Mouse (Mus musculus): Measurements from ENCODE around the gene Pim3. TPM values are rescaled to one million over a fixed set of nuclear protein-coding genes. Genes with fewer than 3 reads are reported as not detected.

The Pim3 gene
- total and polyA plus RNA-seq, 3 experiments, result 11.4 to 26.0 (median 19.0) TPM

- H3K9ac ChIP-seq (ENCODE audit: insufficient read depth, low read depth), result no peak overlapping the region
- in situ Hi-C loops (cut with MboI; ENCODE audit: low pct_ligation_motif_present, low pct_unique_long_range_greater_than_20kb, low sequenced_read_pairs), result no loop called here
Measured at GRCm38 (mm10) chr15:88839271-88839670, 22.7 kb upstream of the Pim3 start.

DNA sequence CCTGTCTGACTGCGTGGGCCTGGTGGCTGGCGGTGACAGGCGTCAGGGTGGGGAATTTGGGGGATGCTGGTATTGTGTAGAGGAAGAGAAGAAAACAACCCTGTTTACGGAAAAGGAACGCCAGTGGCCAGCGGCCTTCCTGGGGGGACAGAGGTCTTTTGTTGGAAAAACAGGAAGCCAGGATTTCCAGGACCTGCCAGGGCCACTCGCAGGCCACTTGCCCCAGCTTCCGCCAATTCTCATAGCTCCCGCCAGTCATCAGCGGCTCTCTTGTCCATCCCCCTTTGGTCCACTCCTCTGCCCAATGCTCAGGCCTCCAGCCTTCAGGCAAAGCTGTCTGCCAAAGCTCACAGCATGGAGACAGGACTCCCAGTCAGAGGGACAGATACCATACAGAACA is 21.9 kb upstream of the Pim3 start:
- no peak overlapping the region for H3K4me3 ChIP-seq (replicated peaks in 1 of 3; ENCODE audit: low read depth in 2 of 3, low read length in 2 of 3, poor library complexity in 1 of 3)

More at GRCm38 (mm10) chr15:88839271-88839670, 22.7 kb upstream of the Pim3 start:
- Histone ChIP-seq H3K27ac (ENCODE audit: insufficient read depth, low read depth) (no peak overlapping the region), H3K4me1 (ENCODE audit: control insufficient read depth in 1 of 2, insufficient read depth in 2 of 2) (peaks cover 4 to 11% of the 10 kb centered on the region in 2 experiments), H3K36me3 (replicated peaks in 1 of 2; ENCODE audit: control insufficient read depth in 1 of 2, insufficient read depth in 1 of 2, low read length in 1 of 2) (no peaks in the 10 kb centered on the region), H3K4me3 (replicated peaks in 1 of 3; ENCODE audit: low read depth in 2 of 3, low read length in 2 of 3, poor library complexity in 1 of 3) (no peak overlapping the region), H3K27me3 (replicated peaks) (peaks cover 65% of the 10 kb centered on the region), H3K79me2 (replicated peaks; ENCODE audit: control insufficient read depth, extremely low read depth, insufficient read depth, poor library complexity, severe bottlenecking) (no peaks in the 10 kb centered on the region), H3K9me3 (replicated peaks; ENCODE audit: low read length) (no peaks in the 10 kb centered on the region), H3K4me2 (ENCODE audit: insufficient read depth, low read depth, poor library complexity, severe bottlenecking) (no peak overlapping the region)
- TF ChIP-seq TCF12 (IDR thresholded peaks at IDR 0.05; ENCODE audit: low read depth, low read length) (no peak), GABPA (IDR thresholded peaks at IDR 0.05; ENCODE audit: insufficient replicate concordance, low read depth, low read length) (no peak), TBP (conservative IDR thresholded peaks at IDR 0.05; ENCODE audit: low read depth, low read length) (no peak), MAFK (IDR thresholded peaks at IDR 0.05; ENCODE audit: insufficient replicate concordance, low read length) (no peak), USF1 (IDR thresholded peaks at IDR 0.05; ENCODE audit: low read depth, low read length) (no peak), MAX (IDR thresholded peaks at IDR 0.05; ENCODE audit: low read length) (no peak)
- dilution Hi-C loops (cut with MboI; ENCODE audit: extremely low pct_ligation_motif_present, extremely low pct_unique_long_range_greater_than_20kb, low sequenced_read_pairs), result no loop called here
- no peak for DNase-seq (ENCODE audit: extremely low read depth)

DNA sequence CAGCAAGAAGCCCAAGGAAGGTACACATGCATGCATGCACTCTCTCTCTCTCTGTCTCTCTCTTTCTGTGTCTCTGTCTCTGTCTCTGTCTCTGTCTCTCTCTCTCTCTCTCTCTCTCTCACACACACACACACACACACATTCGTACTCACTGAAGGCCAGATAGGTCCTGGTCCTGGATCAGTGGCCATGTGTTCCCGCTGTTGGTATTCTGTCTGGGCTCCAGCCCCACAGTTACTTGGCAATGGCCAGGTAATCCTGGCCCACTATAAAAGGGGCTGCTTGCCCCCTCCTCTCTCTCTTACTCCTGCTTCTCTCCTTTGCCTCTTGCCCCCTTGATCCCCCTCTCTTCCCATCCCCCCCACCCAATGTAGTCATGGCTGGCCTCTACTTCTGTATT is 20.8 kb upstream of the Pim3 start:
- peaks cover 71% of the 10 kb centered on the region for H3K27me3 ChIP-seq (replicated peaks)
- no peaks in the 10 kb centered on the region for H3K36me3 ChIP-seq (replicated peaks in 1 of 2; ENCODE audit: control insufficient read depth in 1 of 2, insufficient read depth in 1 of 2, low read length in 1 of 2)
- TF ChIP-seq NRF1 (IDR thresholded peaks at IDR 0.05; ENCODE audit: low read depth, low read length), result no peak
- TF ChIP-seq UBTF (IDR thresholded peaks at IDR 0.05; ENCODE audit: low read depth, low read length), result no peak
- TF ChIP-seq ELF1 (IDR thresholded peaks at IDR 0.05; ENCODE audit: low read depth, low read length), result no peak
- no peak for TF ChIP-seq BHLHE40 (IDR thresholded peaks at IDR 0.05; ENCODE audit: low read depth, low read length)
- TF ChIP-seq SIN3A (IDR thresholded peaks at IDR 0.05; ENCODE audit: low read length), result no peak
- TF ChIP-seq IRF4 (IDR thresholded peaks at IDR 0.05; ENCODE audit: low read depth, low read length), result no peak
- dilution Hi-C loops (cut with MboI; ENCODE audit: extremely low pct_ligation_motif_present, extremely low pct_unique_long_range_greater_than_20kb, low sequenced_read_pairs) (no loop called here), in situ Hi-C loops (cut with MboI; ENCODE audit: low pct_ligation_motif_present, low pct_unique_long_range_greater_than_20kb, low sequenced_read_pairs) (no loop called here)
- no peak overlapping the region for H3K9ac ChIP-seq (ENCODE audit: insufficient read depth, low read depth)
- H3K27ac ChIP-seq (ENCODE audit: insufficient read depth, low read depth), result no peak overlapping the region
- no peak overlapping the region for H3K4me2 ChIP-seq (ENCODE audit: insufficient read depth, low read depth, poor library complexity, severe bottlenecking)
- peaks cover 9% of the 10 kb centered on the region for H3K9me3 ChIP-seq (replicated peaks; ENCODE audit: low read length)
- no peak overlapping the region for H3K4me3 ChIP-seq (replicated peaks in 1 of 3; ENCODE audit: low read depth in 2 of 3, low read length in 2 of 3, poor library complexity in 1 of 3)
- H3K4me1 ChIP-seq (ENCODE audit: control insufficient read depth in 1 of 2, insufficient read depth in 2 of 2), result peaks cover 10 to 23% of the 10 kb centered on the region in 2 experiments
- no peak for DNase-seq (ENCODE audit: extremely low read depth)
- H3K79me2 ChIP-seq (replicated peaks; ENCODE audit: control insufficient read depth, extremely low read depth, insufficient read depth, poor library complexity, severe bottlenecking), result no peaks in the 10 kb centered on the region

More for the DNA sequence above, 21.9 kb upstream of the Pim3 start:
- no peaks in the 10 kb centered on the region for H3K9me3 ChIP-seq (replicated peaks; ENCODE audit: low read length)
- peaks cover 8 to 17% of the 10 kb centered on the region in 2 experiments for H3K4me1 ChIP-seq (ENCODE audit: control insufficient read depth in 1 of 2, insufficient read depth in 2 of 2)
- peaks cover 69% of the 10 kb centered on the region for H3K27me3 ChIP-seq (replicated peaks)
- no peak for DNase-seq (ENCODE audit: extremely low read depth)
- no peaks in the 10 kb centered on the region for H3K36me3 ChIP-seq (replicated peaks in 1 of 2; ENCODE audit: control insufficient read depth in 1 of 2, insufficient read depth in 1 of 2, low read length in 1 of 2)
- no peak overlapping the region for H3K27ac ChIP-seq (ENCODE audit: insufficient read depth, low read depth)
- H3K9ac ChIP-seq (ENCODE audit: insufficient read depth, low read depth), result no peak overlapping the region
- H3K79me2 ChIP-seq (replicated peaks; ENCODE audit: control insufficient read depth, extremely low read depth, insufficient read depth, poor library complexity, severe bottlenecking), result no peaks in the 10 kb centered on the region
- no peak overlapping the region for H3K4me2 ChIP-seq (ENCODE audit: insufficient read depth, low read depth, poor library complexity, severe bottlenecking)
- dilution Hi-C loops (cut with MboI; ENCODE audit: extremely low pct_ligation_motif_present, extremely low pct_unique_long_range_greater_than_20kb, low sequenced_read_pairs), result no loop called here
- in situ Hi-C loops (cut with MboI; ENCODE audit: low pct_ligation_motif_present, low pct_unique_long_range_greater_than_20kb, low sequenced_read_pairs), result no loop called here
- TF ChIP-seq MAX (IDR thresholded peaks at IDR 0.05; ENCODE audit: low read length) (no peak), TCF12 (IDR thresholded peaks at IDR 0.05; ENCODE audit: low read depth, low read length) (no peak), ZKSCAN1 (IDR thresholded peaks at IDR 0.05; ENCODE audit: borderline replicate concordance, low read depth, low read length) (no peak), SIN3A (IDR thresholded peaks at IDR 0.05; ENCODE audit: low read length) (no peak), E2F4 (IDR thresholded peaks at IDR 0.05; ENCODE audit: insufficient replicate concordance, low read depth, low read length) (no peak), RCOR1 (conservative IDR thresholded peaks at IDR 0.05; ENCODE audit: low read depth, low read length) (no peak), TBP (conservative IDR thresholded peaks at IDR 0.05; ENCODE audit: low read depth, low read length) (no peak), CHD2 (IDR thresholded peaks at IDR 0.05; ENCODE audit: low read length) (no peak), CHD1 (IDR thresholded peaks at IDR 0.05; ENCODE audit: low read depth, low read length) (no peak), SMC3 (IDR thresholded peaks at IDR 0.05; ENCODE audit: low read depth, low read length) (no peak), CTCF (conservative IDR thresholded peaks at IDR 0.05 in 1 of 2, IDR thresholded peaks at IDR 0.05 in 1 of 2; ENCODE audit: low read depth in 2 of 2, low read length in 2 of 2) (no peak), USF1 (IDR thresholded peaks at IDR 0.05; ENCODE audit: low read depth, low read length) (no peak), NRF1 (IDR thresholded peaks at IDR 0.05; ENCODE audit: low read depth, low read length) (no peak)

Data from CH12.LX (cell line).